Mouse (Mus musculus): ENCODE data around the gene Camsap3.

GRCm38 (mm10) chr8:3648268-3648667 lies 61.2 kb downstream of the Camsap3 start:
- TF ChIP-seq FLI1 (IDR thresholded peaks at IDR 0.05; ENCODE audit: low read length), result no peak
- TF ChIP-seq GATA1 (IDR thresholded peaks at IDR 0.05; ENCODE audit: borderline replicate concordance, low read length), result no peak

Data from megakaryocyte, embryonic 14.5 days (primary cell).